Mouse (Mus musculus) ES-E14 (cell line): ENCODE results near the gene Rpe.

Source experiments
- HCFC1 ChIP-seq: IDR thresholded peaks from 2 replicates; pipeline ENCODE4 v1.6.1; 2012; ENCODE audit warnings: low read length, inconsistent platforms, borderline replicate concordance; ENCODE audit not compliant: insufficient read depth
- ZC3H11A ChIP-seq: IDR thresholded peaks from 2 replicates; pipeline ENCODE4 v1.6.1; 2012; ENCODE audit warnings: low read depth, mild to moderate bottlenecking, inconsistent platforms, low read length, borderline replicate concordance

DNA sequence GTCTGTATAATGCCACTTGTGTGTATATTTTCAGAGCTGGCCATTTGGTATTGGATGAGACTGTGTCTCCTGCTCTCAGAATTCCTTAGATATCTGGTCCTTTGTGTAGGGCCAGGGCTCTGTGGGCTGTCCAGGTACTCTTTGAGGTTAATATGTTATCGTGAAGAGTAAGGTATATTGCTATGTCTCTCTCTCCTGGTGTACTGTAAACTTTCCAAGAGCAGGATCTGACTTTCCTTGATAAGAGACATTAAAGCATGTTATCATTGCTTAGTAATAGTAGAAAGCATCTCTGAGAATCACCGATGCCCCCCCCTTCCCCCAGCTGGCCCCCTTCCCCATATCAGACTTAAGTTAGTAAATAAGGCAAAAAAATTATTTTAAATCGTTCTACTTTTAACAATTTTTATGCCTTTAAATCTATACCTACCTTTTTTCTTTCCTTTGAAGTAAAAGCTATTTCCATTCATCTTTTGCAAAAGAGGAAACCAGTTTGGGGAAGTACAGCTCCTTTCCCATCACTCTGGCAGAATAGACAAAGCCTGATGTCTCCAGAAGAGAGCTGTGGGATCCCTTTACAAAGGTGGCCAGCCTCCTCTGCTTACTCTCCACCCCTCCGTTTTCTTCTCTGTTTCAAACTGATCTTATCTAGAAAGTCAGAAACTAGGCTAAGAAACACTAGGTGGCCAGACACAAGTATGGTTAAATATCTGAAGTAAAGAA is 2.2 kb downstream of the Rpe start:
- no peak for TF ChIP-seq ZC3H11A
- no peak for TF ChIP-seq HCFC1
